Mouse (Mus musculus) heart, postnatal 36 days (tissue): ENCODE measurements around the gene Rac1. TPM values are rescaled to one million over a fixed set of nuclear protein-coding genes. Genes with fewer than 3 reads are reported as not detected.
"Not testable (repeated sequence)": the region's sequence is repeated elsewhere in the genome, so short reads cannot be mapped to it uniquely, and the experiment has no call there.

Source experiments
- DNase-seq, 2 experiments: peaks; one replicate each; pipeline ENCODE4 v3.0.0; 2021 to 2022
- intact Hi-C: fragments of 180-260 bp; cut with DNase I; formaldehyde crosslinking; loops from one replicate; pipeline ENCODE4 v1.15.1; 2025
- total RNA-seq, 2 experiments: library from RNA; stranded (reverse); gene quantifications; 2 replicates each; pipeline ENCODE4 v1.2.3; 2021

The Rac1 gene
- total RNA-seq, result 100 to 1,000 TPM; 239 to 240 TPM

GRCm38 (mm10) chr5:143527486-143528307 is at the start of gene Rac1:
Rac1 (minus strand) TSS chr5:143528036.
- intact Hi-C loops, result loop anchor here (1.0 to 10.0 kb wide), 5 partner anchors 8 to 713 kb away; partner anchors contain the start of genes Daglb and Tnrc18
- peak; percentile 96 to 97 for DNase-seq

GRCm38 (mm10) chr5:143574261-143575178 is 46.7 kb upstream of the Rac1 start:
- peak in 1 of 2 experiments; percentile 26 for DNase-seq
- intact Hi-C loops, result no loop called here

GRCm38 (mm10) chr5:143573067-143573466 is 45.2 kb upstream of the Rac1 start:
- no peak for DNase-seq
- intact Hi-C loops, result loop anchor here (2.0 kb wide), 1 partner anchor 50 kb away; the partner anchor contains the start of gene Cyth3

- intact Hi-C loops, result loop anchor here (2.0 kb wide), 1 partner anchor 51 kb away; the partner anchor contains the start of gene Cyth3
- peak; percentile 72 to 79 for DNase-seq
Measured at GRCm38 (mm10) chr5:143572195-143572594, 44.4 kb upstream of the Rac1 start.

- DNase-seq, result peak; percentile 88 to 93
- intact Hi-C loops, result loop anchor here (1.0 to 5.0 kb wide), 2 partner anchors 143 to 344 kb away; no protein-coding TSS in a partner anchor
Measured at GRCm38 (mm10) chr5:143567860-143568259, 40.0 kb upstream of the Rac1 start.

GRCm38 (mm10) chr5:143567258-143567670 is 39.4 kb upstream of the Rac1 start:
- DNase-seq, result no peak
- intact Hi-C loops, result loop anchor here (5.0 kb wide), 1 partner anchor 345 kb away; no protein-coding TSS in a partner anchor

- intact Hi-C loops, result loop anchor here (5.0 kb wide), 1 partner anchor 345 kb away; no protein-coding TSS in a partner anchor
- not testable (repeated sequence) for DNase-seq
Measured at GRCm38 (mm10) chr5:143566804-143567203, 39.0 kb upstream of the Rac1 start.

- peak; percentile 25 to 50 for DNase-seq
- intact Hi-C loops, result no loop called here
Measured at GRCm38 (mm10) chr5:143561544-143562185, 33.8 kb upstream of the Rac1 start.

GRCm38 (mm10) chr5:143561009-143561408 is 33.2 kb upstream of the Rac1 start:
- intact Hi-C loops, result no loop called here
- no peak for DNase-seq

- intact Hi-C loops, result no loop called here
- no peak for DNase-seq
Measured at GRCm38 (mm10) chr5:143558731-143559130, 30.9 kb upstream of the Rac1 start.

- intact Hi-C loops, result no loop called here
- DNase-seq, result no peak
Measured at GRCm38 (mm10) chr5:143555233-143555632, 27.4 kb upstream of the Rac1 start.

- intact Hi-C loops, result no loop called here
- peak in 1 of 2 experiments; percentile 49 for DNase-seq
Measured at GRCm38 (mm10) chr5:143552911-143553310, 25.1 kb upstream of the Rac1 start.

- intact Hi-C loops, result loop anchor here (5.0 kb wide), 3 partner anchors 117 to 232 kb away; partner anchors contain the start of gene E130309D02Rik
- not testable (repeated sequence) for DNase-seq
Measured at GRCm38 (mm10) chr5:143548922-143549321, 21.1 kb upstream of the Rac1 start.

GRCm38 (mm10) chr5:143548401-143548846 is 20.6 kb upstream of the Rac1 start:
- intact Hi-C loops, result loop anchor here (5.0 kb wide), 3 partner anchors 116 to 231 kb away; partner anchors contain the start of gene E130309D02Rik
- peak; percentile 96 to 97 for DNase-seq

- intact Hi-C loops, result loop anchor here (1.0 to 5.0 kb wide), 5 partner anchors 20 to 231 kb away; partner anchors contain the start of genes E130309D02Rik and Rac1
- no peak for DNase-seq
Measured at GRCm38 (mm10) chr5:143547866-143548265, 20.0 kb upstream of the Rac1 start.

GRCm38 (mm10) chr5:143547384-143547783 is 19.5 kb upstream of the Rac1 start:
- intact Hi-C loops, result loop anchor here (1.0 to 5.0 kb wide), 5 partner anchors 19 to 230 kb away; partner anchors contain the start of genes E130309D02Rik and Rac1
- DNase-seq, result peak; percentile 86 to 87

GRCm38 (mm10) chr5:143539111-143539510 is 11.3 kb upstream of the Rac1 start:
- no peak for DNase-seq
- intact Hi-C loops, result no loop called here

- DNase-seq, result no peak
- intact Hi-C loops, result no loop called here
Measured at GRCm38 (mm10) chr5:143537022-143537421, 9.2 kb upstream of the Rac1 start.

- DNase-seq, result no peak
- intact Hi-C loops, result no loop called here
Measured at GRCm38 (mm10) chr5:143534922-143535321, 7.1 kb upstream of the Rac1 start.

GRCm38 (mm10) chr5:143530715-143531114 is 2.9 kb upstream of the Rac1 start:
- no peak for DNase-seq
- intact Hi-C loops, result no loop called here
